Mouse (Mus musculus) C2C12 (cell line): Measurements from ENCODE around the gene Sema4d. TPM values are rescaled to one million over a fixed set of nuclear protein-coding genes. Genes with fewer than 3 reads are reported as not detected.

Source experiments
- H3K27me3 ChIP-seq: one replicate; pipeline ENCODE4 v1.6.1; 2011; ENCODE audit not compliant: control insufficient read depth, insufficient read depth, insufficient read length
- H3K36me3 ChIP-seq: one replicate; pipeline ENCODE4 v1.6.1; 2011; ENCODE audit not compliant: control insufficient read depth, insufficient read depth
- H3K4me3 ChIP-seq: one replicate; pipeline ENCODE4 v1.5.1; 2011; ENCODE audit warnings: mild to moderate bottlenecking, control low read depth; ENCODE audit not compliant: poor library complexity, insufficient read depth, severe bottlenecking
- H3K79me2 ChIP-seq: one replicate; pipeline ENCODE4 v1.6.1; 2011; ENCODE audit not compliant: control insufficient read depth, insufficient read depth
- H3K79me3 ChIP-seq: one replicate; pipeline ENCODE4 v1.6.1; 2011; ENCODE audit warnings: low read depth, control low read depth
- H3ac ChIP-seq: one replicate; pipeline ENCODE3; 2011; ENCODE audit warnings: low read depth; ENCODE audit not compliant: control insufficient read depth, insufficient read length
- CEBPB ChIP-seq: IDR thresholded peaks from one replicate; pipeline ENCODE4 v1.6.1; 2011; ENCODE audit warnings: low read depth, mild to moderate bottlenecking, control low read depth, moderate library complexity
- CTCF ChIP-seq: IDR thresholded peaks from one replicate; pipeline ENCODE4 v1.5.1; 2011; ENCODE audit not compliant: control insufficient read depth, insufficient read depth, insufficient read length
- FOSL1 ChIP-seq: IDR thresholded peaks from one replicate; pipeline ENCODE4 v1.8.0; 2011; ENCODE audit warnings: mild to moderate bottlenecking, low read length; ENCODE audit not compliant: poor library complexity, insufficient read depth, severe bottlenecking
- MAX ChIP-seq: IDR thresholded peaks from one replicate; pipeline ENCODE4 v1.6.1; 2011; ENCODE audit warnings: mild to moderate bottlenecking, control low read depth
- MYOD1 ChIP-seq: IDR thresholded peaks from one replicate; pipeline ENCODE4 v1.6.1; 2011; ENCODE audit warnings: low read depth; ENCODE audit not compliant: control insufficient read depth, insufficient read length
- MYOG ChIP-seq: IDR thresholded peaks from one replicate; pipeline ENCODE4 v1.6.1; 2011; ENCODE audit not compliant: control insufficient read depth, insufficient read length; ENCODE audit errors: extremely low read depth
- USF1 ChIP-seq: IDR thresholded peaks from one replicate; pipeline ENCODE4 v1.6.1; 2011; ENCODE audit warnings: low read depth, mild to moderate bottlenecking, control low read depth, moderate library complexity
- polyA plus RNA-seq: library from polyadenylated mRNA; unstranded; fragments of >200 nt; fragmentation: generic; extraction: Trizol; gene quantifications from one replicate; pipeline ENCODE4 v1.2.1, GENCODE M21; 2012; ENCODE audit warnings: missing spikeins

The Sema4d gene
- polyA plus RNA-seq, 1 experiment: 0.20 TPM

DNA sequence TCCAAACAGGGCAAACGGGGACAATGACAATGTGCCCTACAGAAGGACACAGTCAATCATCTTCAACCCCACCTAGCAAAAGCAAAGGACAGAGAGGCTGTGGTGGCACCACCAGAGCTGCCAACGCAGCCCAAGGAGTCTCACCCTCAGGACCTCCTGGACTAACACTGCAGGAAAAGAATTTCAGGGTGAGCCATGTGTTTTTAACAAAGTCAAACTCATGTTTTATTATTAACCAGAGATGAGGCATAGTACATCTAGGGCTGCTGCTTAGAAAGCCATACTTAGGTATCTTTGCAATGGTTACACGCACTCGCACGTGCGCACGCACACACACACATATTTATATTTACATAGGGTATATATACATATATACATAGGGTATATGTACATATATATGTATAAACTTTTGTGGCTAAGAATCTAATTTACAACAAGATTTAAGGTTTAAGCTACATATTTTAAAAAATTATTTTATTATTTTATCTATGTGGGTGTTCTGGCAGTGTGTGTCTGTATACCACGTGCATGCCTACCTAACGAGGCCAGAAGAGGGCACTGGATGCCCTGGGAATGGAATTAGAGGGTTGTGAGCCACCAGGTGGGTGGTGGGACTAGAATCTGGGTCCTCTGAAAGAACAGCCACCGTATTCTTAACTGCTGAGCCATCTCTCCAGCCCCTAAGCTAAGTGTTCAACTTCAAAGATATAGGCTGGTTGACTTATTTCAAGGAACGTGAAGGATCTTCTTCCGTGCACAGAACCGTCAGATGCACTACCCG, 22.7 kb downstream of the Sema4d start:
- Histone ChIP-seq H3K79me2 (no peaks in the 10 kb centered on the region), H3K79me3 (no peaks in the 10 kb centered on the region), H3K4me3 (no peak overlapping the region), H3ac (no peak overlapping the region), H3K27me3 (peaks cover 8% of the 10 kb centered on the region), H3K36me3 (no peaks in the 10 kb centered on the region)
- TF ChIP-seq FOSL1 (no peak), MYOD1 (no peak), USF1 (no peak), MAX (no peak), MYOG (no peak), CTCF (no peak), CEBPB (no peak)

DNA sequence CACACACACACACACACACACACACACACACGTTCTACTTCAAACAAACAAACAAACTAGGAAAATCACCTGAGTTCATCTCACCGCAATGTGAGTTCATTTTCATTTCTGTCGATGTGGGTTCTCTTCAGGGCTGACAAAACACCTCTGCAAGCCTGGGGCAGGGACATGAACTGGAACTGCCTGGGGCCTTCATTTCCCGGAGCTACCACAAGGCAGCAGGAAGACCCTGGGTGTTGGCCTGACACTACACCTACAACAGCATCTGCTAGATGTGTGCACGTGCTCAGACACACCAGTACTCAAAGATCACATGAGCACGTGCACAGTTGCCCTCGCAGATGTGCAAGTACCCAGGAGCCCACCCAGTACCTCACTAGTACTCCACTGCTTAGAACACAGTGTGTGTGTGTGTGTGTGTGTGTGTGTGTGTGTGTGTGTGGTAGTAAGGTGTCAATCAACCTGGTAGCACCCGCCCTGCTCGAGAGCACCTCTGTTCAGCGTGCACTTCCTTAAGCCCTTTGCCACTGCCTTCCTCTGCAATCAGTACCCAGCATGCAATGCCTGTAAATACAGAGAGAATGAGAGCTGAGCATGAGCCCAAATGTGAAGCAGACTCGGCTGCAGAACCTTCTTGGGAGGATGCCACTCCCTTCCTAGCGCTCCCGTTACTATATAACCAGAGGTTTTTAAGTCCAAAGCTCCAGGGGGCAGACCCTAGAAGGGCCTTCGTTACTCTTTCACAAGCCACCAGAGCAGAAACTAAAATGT, 25.4 kb downstream of the Sema4d start:
- Histone ChIP-seq H3K27me3 (peaks cover 8% of the 10 kb centered on the region), H3ac (no peak overlapping the region), H3K79me3 (no peaks in the 10 kb centered on the region), H3K36me3 (no peaks in the 10 kb centered on the region), H3K79me2 (no peaks in the 10 kb centered on the region), H3K4me3 (no peak overlapping the region)
- TF ChIP-seq CEBPB (no peak), CTCF (no peak), MYOG (no peak), FOSL1 (no peak), MYOD1 (no peak), USF1 (no peak), MAX (no peak)

- Histone ChIP-seq H3K79me3 (no peaks in the 10 kb centered on the region), H3K27me3 (peaks cover 8% of the 10 kb centered on the region), H3K79me2 (no peaks in the 10 kb centered on the region), H3K4me3 (no peak overlapping the region), H3ac (no peak overlapping the region), H3K36me3 (no peaks in the 10 kb centered on the region)
- TF ChIP-seq FOSL1 (no peak), CTCF (no peak), MYOD1 (no peak), MYOG (no peak), CEBPB (no peak), MAX (no peak), USF1 (no peak)
Observed at GRCm38 (mm10) chr13:51767513-51767912, 26.0 kb downstream of the Sema4d start.

GRCm38 (mm10) chr13:51766756-51767155, 26.8 kb downstream of the Sema4d start:
- TF ChIP-seq MYOD1: no peak
- TF ChIP-seq CEBPB: no peak
- TF ChIP-seq USF1: no peak
- Histone ChIP-seq H3K27me3 (peaks cover 4% of the 10 kb centered on the region), H3K79me3 (no peaks in the 10 kb centered on the region), H3ac (no peak overlapping the region), H3K36me3 (no peaks in the 10 kb centered on the region), H3K4me3 (no peak overlapping the region), H3K79me2 (no peaks in the 10 kb centered on the region)

DNA sequence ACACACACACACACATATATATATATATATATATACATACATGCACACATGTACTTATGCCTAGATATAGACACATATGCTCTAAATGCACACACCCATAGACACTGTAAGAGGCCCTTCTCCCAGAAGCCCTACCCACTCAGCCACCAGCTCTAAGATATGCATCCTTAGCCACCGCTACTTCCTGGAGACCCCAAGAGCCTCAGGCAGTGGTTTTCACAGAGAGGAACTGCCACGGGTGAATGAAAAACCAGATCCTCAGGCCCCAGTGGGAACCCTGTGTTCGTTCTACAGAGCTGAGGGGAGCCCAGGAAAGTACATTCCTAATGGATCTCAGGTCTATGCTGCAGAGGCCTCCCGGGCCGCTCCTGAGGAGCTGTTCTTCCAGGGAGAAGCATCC, 28.2 kb downstream of the Sema4d start:
- Histone ChIP-seq H3K27me3 (no peaks in the 10 kb centered on the region), H3K36me3 (no peaks in the 10 kb centered on the region), H3K4me3 (no peak overlapping the region), H3K79me3 (no peaks in the 10 kb centered on the region), H3K79me2 (no peaks in the 10 kb centered on the region), H3ac (no peak overlapping the region)
- TF ChIP-seq CTCF: no peak
- no peak for TF ChIP-seq FOSL1
- TF ChIP-seq MYOD1: no peak
- no peak for TF ChIP-seq CEBPB
- TF ChIP-seq USF1: no peak
- TF ChIP-seq MAX: no peak
- TF ChIP-seq MYOG: no peak
